Mouse (Mus musculus) heart, adult 2 months (tissue): Measurements from ENCODE around the gene Nr1d2. TPM values are rescaled to one million over a fixed set of nuclear protein-coding genes. Genes with fewer than 3 reads are reported as not detected.
"Not testable (repeated sequence)": the region's sequence is repeated elsewhere in the genome, so short reads cannot be mapped to it uniquely, and the experiment has no call there.

Source experiments
- DNase-seq, 2 experiments: peaks; one replicate each; pipeline ENCODE4 v3.0.0; 2021
- H3K27ac ChIP-seq: fragments of 200-600 bp; 2 replicates; pipeline ENCODE4 v1.8.1; 2022
- H3K27me3 ChIP-seq: fragments of 200-500 bp; 2 replicates; pipeline ENCODE4 v1.6.1; 2012; ENCODE audit warnings: mild to moderate bottlenecking, low read length, inconsistent platforms, mixed read lengths; ENCODE audit not compliant: control insufficient read depth, insufficient read depth
- H3K36me3 ChIP-seq: fragments of 200-500 bp; 2 replicates; pipeline ENCODE4 v1.6.1; 2012; ENCODE audit warnings: low read length, inconsistent platforms; ENCODE audit not compliant: control insufficient read depth, insufficient read depth
- H3K4me1 ChIP-seq: fragments of 200-500 bp; 2 replicates; pipeline ENCODE4 v1.6.1; 2011; ENCODE audit warnings: low read length; ENCODE audit not compliant: control insufficient read depth, insufficient read depth
- H3K4me3 ChIP-seq: fragments of 200-600 bp; 2 replicates; pipeline ENCODE4 v1.8.1; 2022
- H3K79me2 ChIP-seq: fragments of 200-500 bp; replicated peaks from 2 replicates; pipeline ENCODE4 v1.6.1; 2012; ENCODE audit warnings: mild to moderate bottlenecking, inconsistent platforms, low read length, moderate library complexity, mixed read lengths; ENCODE audit not compliant: control insufficient read depth, insufficient read depth
- H3K9ac ChIP-seq: fragments of 200-500 bp; 2 replicates; pipeline ENCODE4 v1.6.1; 2012; ENCODE audit warnings: low read depth, mild to moderate bottlenecking, control low read depth, inconsistent platforms, low read length, mixed read lengths
- CTCF ChIP-seq: fragments of 200-600 bp; IDR thresholded peaks from 2 replicates; pipeline ENCODE4 v1.8.1; 2022; ENCODE audit warnings: antibody characterized with exemption, mild to moderate bottlenecking, moderate library complexity
- EP300 ChIP-seq: fragments of 200-500 bp; IDR thresholded peaks from 2 replicates; pipeline ENCODE4 v1.6.1; 2011; ENCODE audit warnings: low read depth, low read length, control low read depth; ENCODE audit not compliant: insufficient read depth
- POLR2A ChIP-seq: fragments of 200-500 bp; IDR thresholded peaks from 2 replicates; pipeline ENCODE4 v1.6.1; 2011; ENCODE audit warnings: mild to moderate bottlenecking, low read depth, low read length, control low read depth; ENCODE audit not compliant: insufficient read depth
- whole genome bisulfite sequencing: fragments of 180-500 bp; shearing (Covaris S2); methylation state at CpG from one replicate; pipeline ENCODE4 v1.1.7; 2018; 5-methylcytosine and 5-hydroxymethylcytosine counted together
- intact Hi-C: fragments of 180-260 bp; cut with DNase I; formaldehyde crosslinking; loops from one replicate; pipeline ENCODE4 v1.15.1; 2025
- microRNA-seq, 2 experiments: library from miRNA; unstranded; fragments of <30 nt; microRNA quantifications; one replicate each; pipeline ENCODE4 v1.2.0; 2021
- polyA plus RNA-seq: library from polyadenylated mRNA; depleted of rRNA; stranded (reverse); fragments of >200 nt; gene quantifications from 2 replicates; pipeline ENCODE4 v1.2.3, GENCODE M21; 2012; rRNA removed
- total RNA-seq, 2 experiments: library from RNA; stranded (reverse); gene quantifications; 2 replicates each; pipeline ENCODE4 v1.2.3; 2021

Gene Nr1d2
- total and polyA plus RNA-seq, 3 experiments: 17.3 to 104 (median 32.3) TPM

DNA sequence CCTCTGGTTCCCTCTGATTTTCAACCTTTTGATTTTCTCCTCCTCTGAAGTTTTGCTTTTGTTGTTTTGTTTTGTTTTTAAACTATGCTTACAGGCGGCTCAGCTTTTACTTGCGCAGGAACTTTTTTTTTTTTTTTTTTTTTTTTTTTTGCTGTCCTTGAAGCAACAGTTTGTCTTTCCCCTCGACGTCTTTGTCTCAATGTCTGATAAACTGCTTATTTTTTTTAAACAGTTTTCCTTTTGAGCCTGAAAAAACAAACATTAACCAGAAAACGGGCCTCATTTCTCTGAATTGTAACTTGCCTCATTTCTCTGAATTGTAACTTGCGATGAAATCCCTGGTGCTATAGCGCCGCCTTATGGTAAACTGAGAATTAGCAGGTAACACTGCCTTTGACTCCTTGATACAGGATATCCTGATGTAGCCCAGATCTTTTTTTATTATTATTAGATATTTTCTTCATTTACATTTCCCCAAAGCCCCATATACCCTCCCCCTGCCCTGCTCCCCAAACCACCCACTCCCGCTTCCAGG lies 52.0 kb downstream of the Nr1d2 start:
- H3K79me2 ChIP-seq: no peaks in the 10 kb centered on the region
- no peak for DNase-seq
- no peak overlapping the region for H3K4me3 ChIP-seq
- intact Hi-C loops: loop anchor here (5.0 kb wide), 1 partner anchor 785 kb away; no protein-coding TSS in a partner anchor
- TF ChIP-seq CTCF: peak; percentile 75
- no peak for TF ChIP-seq POLR2A
- TF ChIP-seq EP300: no peak
- no peaks in the 10 kb centered on the region for H3K4me1 ChIP-seq
- WGBS: 35% methylated on average over 9 of the region's 9 CpGs
- no peak overlapping the region for H3K27ac ChIP-seq
- H3K9ac ChIP-seq: no peak overlapping the region
- H3K36me3 ChIP-seq: no peaks in the 10 kb centered on the region
- no peaks in the 10 kb centered on the region for H3K27me3 ChIP-seq

DNA sequence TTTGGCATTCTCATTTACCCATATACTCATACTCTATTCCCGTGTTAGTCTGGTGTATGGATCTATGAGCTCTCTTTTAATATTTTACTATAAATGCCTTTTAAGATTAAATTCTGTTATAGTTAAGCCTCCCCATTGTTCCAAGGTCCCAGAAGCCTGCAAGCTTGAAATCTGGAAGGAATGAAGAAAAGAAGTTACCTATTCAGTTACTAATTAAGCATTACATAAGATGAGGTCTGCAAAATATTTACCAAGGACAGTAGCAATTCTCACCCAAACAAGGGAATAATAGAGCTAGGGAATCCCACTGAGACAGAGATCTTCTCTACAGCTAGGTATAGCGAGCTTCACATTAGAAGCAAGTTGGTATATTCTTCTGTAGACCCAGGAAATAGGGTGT lies 61.4 kb downstream of the Nr1d2 start:
- H3K4me1 ChIP-seq, H3K79me2 ChIP-seq, intact Hi-C loops: not testable (repeated sequence)

DNA sequence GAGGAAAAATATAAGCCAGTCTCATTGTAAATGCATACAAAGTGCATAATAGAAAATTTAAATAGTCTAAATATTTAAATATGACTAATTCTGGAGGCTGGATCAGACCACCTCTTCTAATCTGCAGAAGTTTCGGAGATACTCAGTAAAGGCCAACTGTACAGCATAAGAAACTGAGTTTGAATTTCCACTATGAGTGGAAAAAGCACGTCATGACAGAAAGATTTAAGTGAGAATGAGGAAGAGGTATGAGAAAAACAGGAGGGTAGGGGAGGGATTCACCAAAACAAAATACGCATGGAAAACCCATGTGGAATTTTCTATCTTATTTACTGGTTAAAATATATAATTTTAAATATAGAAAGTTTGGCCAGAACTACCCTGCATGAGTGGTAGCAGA lies 71.3 kb downstream of the Nr1d2 start:
- no peaks in the 10 kb centered on the region for H3K27me3 ChIP-seq
- no peak overlapping the region for H3K27ac ChIP-seq
- H3K4me3 ChIP-seq: no peak overlapping the region
- H3K4me1 ChIP-seq: no peaks in the 10 kb centered on the region
- no peak for DNase-seq
- no peak overlapping the region for H3K9ac ChIP-seq
- no peaks in the 10 kb centered on the region for H3K36me3 ChIP-seq
- TF ChIP-seq CTCF (no peak), POLR2A (no peak), EP300 (no peak)
- WGBS: 62% methylated on average over 3 of the region's 3 CpGs
- intact Hi-C loops: loop anchor here (5.0 to 10.0 kb wide), 2 partner anchors 513 to 765 kb away; no protein-coding TSS in a partner anchor
- H3K79me2 ChIP-seq: no peaks in the 10 kb centered on the region

More for the DNA sequence above, 61.4 kb downstream of the Nr1d2 start:
- WGBS: 67% methylated on average over 2 of the region's 2 CpGs
- H3K9ac ChIP-seq, DNase-seq, H3K27ac ChIP-seq, H3K4me3 ChIP-seq, H3K27me3 ChIP-seq, H3K36me3 ChIP-seq: not testable (repeated sequence)

DNA sequence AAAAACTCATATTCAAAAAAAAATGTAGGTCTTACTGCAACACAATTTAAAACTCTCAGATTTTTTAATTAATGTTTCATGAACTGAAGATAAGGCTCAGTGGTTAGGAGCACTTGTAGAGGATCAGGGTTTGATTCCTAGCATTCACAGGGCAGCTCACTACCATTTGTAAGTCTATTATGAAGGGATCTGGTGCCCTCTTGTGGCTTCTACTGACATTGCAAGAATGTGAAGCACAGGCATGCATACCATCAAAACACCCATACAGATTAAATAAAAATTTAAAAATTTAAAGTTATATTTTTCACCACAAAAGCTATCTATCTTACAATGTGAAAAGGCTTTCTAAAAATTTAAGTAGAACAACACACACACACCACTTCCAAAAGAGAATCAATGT lies 71.9 kb downstream of the Nr1d2 start:
- H3K9ac ChIP-seq: no peak overlapping the region
- H3K79me2 ChIP-seq: no peaks in the 10 kb centered on the region
- H3K4me1 ChIP-seq: no peaks in the 10 kb centered on the region
- DNase-seq: peak in 1 of 2 experiments; percentile 23
- TF ChIP-seq CTCF (peak; percentile 90), EP300 (no peak)
- no peaks in the 10 kb centered on the region for H3K27me3 ChIP-seq
- no peak overlapping the region for H3K4me3 ChIP-seq
- H3K36me3 ChIP-seq: no peaks in the 10 kb centered on the region
- intact Hi-C loops: loop anchor here (5.0 to 10.0 kb wide), 2 partner anchors 512 to 765 kb away; no protein-coding TSS in a partner anchor
- no peak overlapping the region for H3K27ac ChIP-seq

Small RNAs within 50 kb of the gene (microRNA-seq; reads per million reads assigned to microRNA genes)
- gene Gm44469: 0 reads per million in 2 experiments

Other genes starting within 250 kb of the Nr1d2 start
- 10 to 100 TPM; 31.5 to 35.9 TPM for gene Nkiras1, start 32.0 kb upstream of the Nr1d2 start, total RNA-seq
- 12.7 and 18.8 TPM in 2 replicates for gene Nkiras1, start 32.0 kb upstream of the Nr1d2 start, polyA plus RNA-seq
- 100 to 1,000 TPM; 499 to 586 TPM for gene Rpl15, start 32.3 kb upstream of the Nr1d2 start, total RNA-seq
- gene Rpl15, start 32.3 kb upstream of the Nr1d2 start, polyA plus RNA-seq: 160 and 269 TPM in 2 replicates
- 10 to 100 TPM; 36.8 to 42.5 TPM for gene Ube2e1, start 92.7 kb upstream of the Nr1d2 start, total RNA-seq
- gene Ube2e1, start 92.7 kb upstream of the Nr1d2 start, polyA plus RNA-seq: 21.9 and 46.1 TPM in 2 replicates